8 mouse cellular contexts compared by ENCODE assay signal in the genomic region with DNA sequence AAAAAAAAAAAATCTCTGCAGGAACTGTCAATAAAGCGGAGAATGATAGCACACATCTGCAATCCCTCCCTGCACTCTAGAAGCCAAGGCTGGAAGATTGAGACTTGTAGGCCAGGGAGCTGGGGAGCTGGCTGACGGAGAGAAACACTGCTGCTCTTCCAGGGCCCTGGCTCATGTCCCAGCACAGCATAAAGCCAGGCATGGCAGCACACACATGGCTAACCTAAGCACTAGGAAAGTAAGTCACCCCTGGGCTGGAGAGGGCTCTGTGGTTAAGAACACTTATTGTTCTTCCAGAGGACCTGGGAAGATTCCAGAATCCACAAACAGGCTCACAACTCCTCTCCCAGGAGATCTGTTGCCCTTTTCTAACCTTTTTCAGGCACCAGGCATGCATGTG. TPM values are rescaled to one million over a fixed set of nuclear protein-coding genes. Genes with fewer than 3 reads are reported as not detected.
DNase-seq lines count a peak whose midpoint lies in the region; ATAC-seq and TF ChIP-seq lines count a peak whose summit lies in the region.

No protein-coding gene starts in this region.

- H3K4me2 ChIP-seq in hindbrain, embryonic 12.5 days (replicated peaks): no peak overlapping the region
- H3K4me2 ChIP-seq in midbrain, postnatal 0 days (ENCODE audit: low read depth, low read length, poor library complexity, severe bottlenecking): no peak overlapping the region

- no peak for ATAC-seq in hindbrain, embryonic 12.5 days (ENCODE audit: low FRiP score)
- no peak for ATAC-seq in midbrain, postnatal 0 days (ENCODE audit: low FRiP score)

- no peak for TF ChIP-seq CTCF in embryonic fibroblast, embryonic 13.5 days (IDR thresholded peaks at IDR 0.05; ENCODE audit: borderline replicate concordance, insufficient read depth, low read length)
- no peak for TF ChIP-seq CTCF in midbrain, postnatal 0 days (IDR thresholded peaks at IDR 0.05)

- peaks cover 6% of the 10 kb centered on the region for H3K4me1 ChIP-seq in embryonic fibroblast, embryonic 13.5 days (ENCODE audit: control insufficient read depth, insufficient read depth, low read length)
- H3K4me1 ChIP-seq in hindbrain, embryonic 12.5 days: 0 out of 2 replicates have a peak, but pooled peaks cover 4% of the 10 kb centered on the region
- H3K4me1 ChIP-seq in midbrain, postnatal 0 days (ENCODE audit: insufficient read depth, low read length): no peaks in the 10 kb centered on the region

- WGBS in hindbrain, embryonic 12.5 days: 76% methylated on average over 2 of the region's 2 CpGs
- 74% methylated on average over 2 of the region's 2 CpGs for WGBS in midbrain, postnatal 0 days

- DNase-seq in cerebellum, adult 11 months: peak; percentile 31
- DNase-seq in cerebellum, postnatal 4 days (ENCODE audit: low spot score in 2 of 2): no peak
- peak; percentile 84 for DNase-seq in 3T3-L1 (ENCODE audit: low read depth, low spot score)
- peak; percentile 34 for DNase-seq in midbrain, postnatal 0 days (ENCODE audit: low spot score)
- no peak for DNase-seq in spleen, postnatal 14 days (ENCODE audit: low spot score in 2 of 2)
- DNase-seq in embryo, embryonic 10.5 days (ENCODE audit: low spot score): no peak

- peaks cover 18% of the 10 kb centered on the region; the same call in 1 of the 2 replicates for H3K36me3 ChIP-seq in hindbrain, embryonic 12.5 days
- H3K36me3 ChIP-seq in midbrain, postnatal 0 days (ENCODE audit: insufficient read depth, low read length): peaks cover 4% of the 10 kb centered on the region; the same call in 1 of the 2 replicates

- peak overlapping the region; percentile 96 for H3K27ac ChIP-seq in embryonic fibroblast, embryonic 13.5 days (ENCODE audit: insufficient read depth, low read length)
- H3K27ac ChIP-seq in hindbrain, embryonic 12.5 days: peak overlapping the region; percentile 57
- H3K27ac ChIP-seq in midbrain, postnatal 0 days (ENCODE audit: low read depth, low read length): no peak overlapping the region; the same call in 1 of the 2 replicates

- TF ChIP-seq POLR2A in embryonic fibroblast, embryonic 13.5 days (IDR thresholded peaks at IDR 0.05; ENCODE audit: low read depth, low read length): no peak

- H3K9ac ChIP-seq in hindbrain, embryonic 12.5 days: no peak overlapping the region
- H3K9ac ChIP-seq in midbrain, postnatal 0 days (replicated peaks; ENCODE audit: low read length, poor library complexity, severe bottlenecking): no peak overlapping the region

- H3K4me3 ChIP-seq in embryonic fibroblast, embryonic 13.5 days (ENCODE audit: insufficient read depth, low read length): no peak overlapping the region
- H3K4me3 ChIP-seq in hindbrain, embryonic 12.5 days: no peak overlapping the region
- H3K4me3 ChIP-seq in midbrain, postnatal 0 days (ENCODE audit: low read depth, low read length): no peak overlapping the region

- H3K9me3 ChIP-seq in hindbrain, embryonic 12.5 days (replicated peaks): no peaks in the 10 kb centered on the region
- H3K9me3 ChIP-seq in midbrain, postnatal 0 days (ENCODE audit: low read length): no peaks in the 10 kb centered on the region

- no peaks in the 10 kb centered on the region for H3K27me3 ChIP-seq in hindbrain, embryonic 12.5 days
- H3K27me3 ChIP-seq in midbrain, postnatal 0 days (ENCODE audit: insufficient read depth, low read length): no peaks in the 10 kb centered on the region

RNA-seq across cellular contexts. Expression of a gene that starts 6.1 kb away (rescaled TPM):
- 112 and 179 TPM in 2 replicates for polyA plus RNA-seq in embryonic fibroblast, embryonic 13.5 days (2011; ENCODE audit: insufficient read length, low read depth, missing spikeins)
- polyA plus RNA-seq in hindbrain, embryonic 12.5 days (2016; fragmentation: Nextera tagmentation; extraction: Ambion mirVana): 116 and 123 TPM in 2 replicates
- total RNA-seq in midbrain, postnatal 0 days (2014; rRNA removed): 33.0 and 41.9 TPM in 2 replicates
- polyA plus RNA-seq in midbrain, postnatal 0 days (2015; fragmentation: Nextera tagmentation; extraction: Ambion mirVana): 92.5 and 102 TPM in 2 replicates

RNA-seq across cellular contexts. Expression of a gene that starts 35.2 kb away (rescaled TPM):
- polyA plus RNA-seq in embryonic fibroblast, embryonic 13.5 days (2011; ENCODE audit: insufficient read length, low read depth, missing spikeins): 7.3 and 8.9 TPM in 2 replicates
- 32.4 and 32.9 TPM in 2 replicates for polyA plus RNA-seq in hindbrain, embryonic 12.5 days (2016; fragmentation: Nextera tagmentation; extraction: Ambion mirVana)
- total RNA-seq in midbrain, postnatal 0 days (2014; rRNA removed): 3.1 and 3.7 TPM in 2 replicates
- polyA plus RNA-seq in midbrain, postnatal 0 days (2015; fragmentation: Nextera tagmentation; extraction: Ambion mirVana): 17.4 and 21.2 TPM in 2 replicates

RNA-seq across cellular contexts. Expression of a gene that starts 46.1 kb away (rescaled TPM):
- not detected in 2 replicates for polyA plus RNA-seq in embryonic fibroblast, embryonic 13.5 days (2011; ENCODE audit: insufficient read length, low read depth, missing spikeins)
- 0.34 and 0.36 TPM in 2 replicates for polyA plus RNA-seq in hindbrain, embryonic 12.5 days (2016; fragmentation: Nextera tagmentation; extraction: Ambion mirVana)
- total RNA-seq in midbrain, postnatal 0 days (2014; rRNA removed): 1.5 TPM in 1 of 2 replicates, not detected in the other
- 1.1 and 1.2 TPM in 2 replicates for polyA plus RNA-seq in midbrain, postnatal 0 days (2015; fragmentation: Nextera tagmentation; extraction: Ambion mirVana)

Comparison
In these comparisons a context has a peak if more than half of its experiments do, and no peak if none do; other contexts are left out.
1. DNase-seq: peak in cerebellum, adult 11 months (single experiment), 3T3-L1 (single experiment) and midbrain, postnatal 0 days (single experiment); none in cerebellum, postnatal 4 days (0 of 2), spleen, postnatal 14 days (0 of 2) and embryo, embryonic 10.5 days (single experiment).